Mouse (Mus musculus) limb, embryonic 13.5 days (tissue): ENCODE measurements around the gene Tmem217. TPM values are rescaled to one million over a fixed set of nuclear protein-coding genes. Genes with fewer than 3 reads are reported as not detected.
"Not testable (repeated sequence)": the region's sequence is repeated elsewhere in the genome, so short reads cannot be mapped to it uniquely, and the experiment has no call there.

ENCODE experiments used
- ATAC-seq: fragments of 200-750 bp; cut with Nextera tagmentation; 2 replicates; pipeline ENCODE4 v1.8.0; 2017; ENCODE audit warnings: low read depth, moderate number of reproducible peaks, moderate TSS enrichment; ENCODE audit not compliant: low FRiP score
- H3K27ac ChIP-seq: fragments of 300-500 bp; sonication (generic); 2 replicates; pipeline ENCODE4 v1.5.1; 2015; ENCODE audit warnings: inconsistent platforms, mild to moderate bottlenecking, moderate library complexity
- H3K27me3 ChIP-seq: fragments of 300-500 bp; sonication (generic); 2 replicates; pipeline ENCODE4 v1.6.1; 2015; ENCODE audit warnings: mild to moderate bottlenecking, inconsistent platforms
- H3K36me3 ChIP-seq: fragments of 300-500 bp; sonication (generic); 2 replicates; pipeline ENCODE4 v1.6.1; 2015; ENCODE audit warnings: inconsistent platforms, mild to moderate bottlenecking, moderate library complexity
- H3K4me1 ChIP-seq: fragments of 300-500 bp; sonication (generic); 2 replicates; pipeline ENCODE4 v1.6.1; 2015; ENCODE audit warnings: inconsistent platforms
- H3K4me2 ChIP-seq: fragments of 300-500 bp; sonication (generic); replicated peaks from 2 replicates; pipeline ENCODE4 v1.6.1; 2015; ENCODE audit warnings: inconsistent platforms, mild to moderate bottlenecking, moderate library complexity
- H3K4me3 ChIP-seq: fragments of 300-500 bp; sonication (generic); 2 replicates; pipeline ENCODE4 v1.5.1; 2015; ENCODE audit warnings: moderate library complexity, mild to moderate bottlenecking, inconsistent platforms
- H3K9ac ChIP-seq: fragments of 300-500 bp; sonication (generic); 2 replicates; pipeline ENCODE4 v1.6.1; 2015; ENCODE audit warnings: mild to moderate bottlenecking, inconsistent platforms
- H3K9me3 ChIP-seq: fragments of 300-500 bp; sonication (generic); 2 replicates; pipeline ENCODE4 v1.6.1; 2016; ENCODE audit warnings: inconsistent platforms
- WGBS: fragments of 180-500 bp; shearing (Covaris S2); methylation state at CpG from one replicate; pipeline ENCODE4 v1.1.7; 2015; 5-methylcytosine and 5-hydroxymethylcytosine counted together
- polyA plus RNA-seq: library from polyadenylated mRNA; unstranded; fragments of >200 nt; fragmentation: Nextera tagmentation; extraction: Ambion mirVana; gene quantifications from 2 replicates; pipeline ENCODE4 v1.2.1, GENCODE M21; 2015

The Tmem217 gene
- polyA plus RNA-seq, 1 experiment from 2014 or later: 1.2 TPM

GRCm38 (mm10) chr17:29518665-29519064, 33.5 kb downstream of the Tmem217 start:
- H3K9ac ChIP-seq, H3K9me3 ChIP-seq, H3K27ac ChIP-seq, H3K27me3 ChIP-seq, H3K36me3 ChIP-seq, H3K4me1 ChIP-seq, ATAC-seq, H3K4me3 ChIP-seq, H3K4me2 ChIP-seq: not testable (repeated sequence)
- 88% methylated on average over 5 of the region's 5 CpGs for WGBS

- WGBS: under 1% methylated on average over 11 of the region's 11 CpGs
- H3K27ac ChIP-seq: no peak overlapping the region
- no peaks in the 10 kb centered on the region for H3K9me3 ChIP-seq
- H3K27me3 ChIP-seq: no peaks in the 10 kb centered on the region
- H3K4me3 ChIP-seq: no peak overlapping the region
- H3K36me3 ChIP-seq: no peaks in the 10 kb centered on the region
- no peak overlapping the region for H3K9ac ChIP-seq
- ATAC-seq: no peak
- H3K4me2 ChIP-seq: no peak overlapping the region
- no peaks in the 10 kb centered on the region for H3K4me1 ChIP-seq
These were observed 37.8 kb downstream of the Tmem217 start for GRCm38 (mm10) chr17:29514435-29514834.

DNA sequence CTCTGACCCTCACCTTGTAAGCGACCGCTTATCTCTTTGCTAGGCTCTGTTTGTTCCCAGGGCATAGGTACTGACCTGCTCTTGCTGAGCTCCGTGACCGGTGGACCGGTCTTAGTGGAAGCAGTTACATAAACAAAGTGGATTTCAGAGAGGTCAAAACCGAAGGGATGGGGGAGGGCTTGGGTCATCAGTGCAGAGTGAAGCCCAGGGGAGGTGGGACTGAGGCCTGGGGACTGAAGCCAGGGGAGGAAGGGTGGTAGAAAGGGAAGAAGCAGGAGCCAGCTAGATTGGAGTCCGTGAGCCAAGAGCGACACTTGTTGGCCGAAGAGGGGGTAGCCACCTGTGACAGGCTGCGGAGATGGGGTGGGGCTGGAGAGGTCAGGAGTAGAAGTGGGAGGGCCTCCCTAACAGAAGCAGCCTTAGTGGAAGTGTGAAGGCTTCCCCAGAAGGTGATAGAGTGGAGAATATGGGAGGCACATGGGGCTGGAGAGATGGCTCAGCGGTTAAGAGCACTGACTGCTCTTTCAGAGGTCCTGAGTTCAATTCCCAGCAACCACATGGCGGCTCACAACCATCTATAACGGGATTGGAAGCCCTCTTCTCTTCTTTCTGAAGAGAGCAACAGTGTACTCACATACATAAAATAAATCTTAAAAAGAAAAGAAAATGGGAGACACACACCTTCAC, 39.0 kb downstream of the Tmem217 start:
- no peak overlapping the region for H3K9ac ChIP-seq
- no peak overlapping the region for H3K27ac ChIP-seq
- H3K9me3 ChIP-seq: no peaks in the 10 kb centered on the region
- no peaks in the 10 kb centered on the region for H3K4me1 ChIP-seq
- no peak overlapping the region for H3K4me3 ChIP-seq
- no peaks in the 10 kb centered on the region for H3K27me3 ChIP-seq
- 32% methylated on average over 13 of the region's 13 CpGs for WGBS
- no peak overlapping the region for H3K4me2 ChIP-seq
- ATAC-seq: peak; percentile 44; the same call in 1 of the 2 replicates
- H3K36me3 ChIP-seq: no peaks in the 10 kb centered on the region

DNA sequence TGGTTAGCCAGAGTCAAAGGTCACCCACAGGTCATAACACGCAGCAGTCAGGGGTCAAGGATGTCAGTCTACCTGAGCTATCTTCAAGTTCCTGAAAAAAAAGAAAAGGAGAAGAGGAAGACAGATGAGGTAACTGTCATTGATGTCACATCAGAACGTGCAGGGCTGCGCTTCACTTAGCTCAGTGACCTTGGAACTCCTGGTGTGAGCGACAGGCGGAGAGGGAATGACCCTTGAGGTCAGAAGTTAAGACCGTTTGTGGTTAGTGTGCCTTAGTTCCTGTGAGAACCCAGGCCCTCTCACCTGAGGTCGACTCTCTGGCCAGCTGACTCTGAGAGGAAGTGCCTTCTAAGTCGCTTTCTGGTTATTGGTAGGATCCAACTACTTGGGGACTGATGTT, 41.5 kb downstream of the Tmem217 start:
- no peak for ATAC-seq
- Histone ChIP-seq H3K9me3 (no peaks in the 10 kb centered on the region), H3K4me2 (no peak overlapping the region), H3K4me3 (no peak overlapping the region), H3K36me3 (no peaks in the 10 kb centered on the region), H3K9ac (no peak overlapping the region), H3K27me3 (no peaks in the 10 kb centered on the region), H3K4me1 (no peaks in the 10 kb centered on the region), H3K27ac (no peak overlapping the region)
- 49% methylated on average over 8 of the region's 8 CpGs for WGBS

DNA sequence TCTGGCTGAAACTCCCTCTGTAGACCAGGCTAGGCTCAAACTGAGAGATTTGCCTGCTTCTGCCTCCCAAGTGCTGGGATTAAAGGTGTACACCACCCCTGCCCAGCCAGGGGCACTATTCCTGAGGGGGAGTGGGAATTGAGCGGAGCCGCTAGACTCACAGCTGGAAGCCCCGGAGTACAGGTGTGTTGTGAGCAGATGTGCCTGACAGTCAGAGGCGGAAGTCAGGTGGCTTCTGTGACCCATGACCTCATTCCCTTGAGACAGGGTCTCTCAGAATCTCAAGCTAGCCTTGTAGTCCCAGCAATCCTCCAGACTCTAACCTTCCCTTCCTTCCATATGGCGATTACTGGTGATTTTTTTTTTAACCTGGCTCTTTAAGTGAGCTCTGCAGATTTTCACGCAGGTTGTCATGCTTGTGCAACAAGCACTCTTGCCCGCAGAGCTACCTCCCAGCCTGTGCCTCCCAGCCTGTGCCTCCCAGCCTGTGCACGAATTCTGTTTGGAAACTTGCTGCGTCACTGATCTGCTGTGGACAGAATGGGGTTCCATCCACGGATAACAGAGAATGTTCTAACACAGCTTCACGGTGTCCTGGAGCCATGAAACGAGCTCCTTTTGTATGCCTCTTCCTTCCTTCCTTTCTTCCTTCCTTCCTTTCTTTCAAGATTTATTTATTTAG, 43.1 kb downstream of the Tmem217 start:
- Histone ChIP-seq H3K9ac (no peak overlapping the region), H3K27me3 (peaks cover 2% of the 10 kb centered on the region; the same call in 1 of the 2 replicates), H3K36me3 (no peaks in the 10 kb centered on the region), H3K4me2 (no peak overlapping the region), H3K4me3 (no peak overlapping the region), H3K4me1 (no peaks in the 10 kb centered on the region), H3K9me3 (no peaks in the 10 kb centered on the region), H3K27ac (no peak overlapping the region)
- 75% methylated on average over 12 of the region's 12 CpGs for WGBS
- no peak for ATAC-seq

DNA sequence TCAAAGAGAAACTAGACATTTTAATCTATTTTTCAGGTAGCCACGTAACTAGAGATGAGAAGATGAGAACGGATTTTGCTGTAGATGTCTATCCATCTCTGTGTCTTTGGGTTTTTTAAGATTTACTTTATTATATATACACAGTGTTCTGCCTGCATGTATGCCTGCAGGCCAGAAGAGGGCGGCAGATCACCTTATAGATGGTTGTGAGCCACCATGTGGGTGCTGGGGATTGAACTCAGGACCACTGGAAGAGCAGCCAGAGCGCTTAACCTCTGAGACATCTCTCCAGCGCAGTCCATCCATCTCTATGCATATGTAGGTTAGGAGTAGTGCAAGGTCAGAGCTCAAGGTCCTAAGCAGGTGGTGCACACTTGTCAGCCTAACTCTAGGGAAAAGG, 48.5 kb downstream of the Tmem217 start:
- Histone ChIP-seq H3K4me2 (no peak overlapping the region), H3K4me1 (peaks cover 7% of the 10 kb centered on the region; the same call in 1 of the 2 replicates), H3K27me3 (peaks cover 10% of the 10 kb centered on the region; the same call in 1 of the 2 replicates), H3K9ac (no peak overlapping the region), H3K9me3 (no peaks in the 10 kb centered on the region; the same call in 1 of the 2 replicates), H3K4me3 (no peak overlapping the region), H3K27ac (no peak overlapping the region), H3K36me3 (no peaks in the 10 kb centered on the region)
- WGBS: 81% methylated on average over 5 of the region's 5 CpGs
- no peak for ATAC-seq

DNA sequence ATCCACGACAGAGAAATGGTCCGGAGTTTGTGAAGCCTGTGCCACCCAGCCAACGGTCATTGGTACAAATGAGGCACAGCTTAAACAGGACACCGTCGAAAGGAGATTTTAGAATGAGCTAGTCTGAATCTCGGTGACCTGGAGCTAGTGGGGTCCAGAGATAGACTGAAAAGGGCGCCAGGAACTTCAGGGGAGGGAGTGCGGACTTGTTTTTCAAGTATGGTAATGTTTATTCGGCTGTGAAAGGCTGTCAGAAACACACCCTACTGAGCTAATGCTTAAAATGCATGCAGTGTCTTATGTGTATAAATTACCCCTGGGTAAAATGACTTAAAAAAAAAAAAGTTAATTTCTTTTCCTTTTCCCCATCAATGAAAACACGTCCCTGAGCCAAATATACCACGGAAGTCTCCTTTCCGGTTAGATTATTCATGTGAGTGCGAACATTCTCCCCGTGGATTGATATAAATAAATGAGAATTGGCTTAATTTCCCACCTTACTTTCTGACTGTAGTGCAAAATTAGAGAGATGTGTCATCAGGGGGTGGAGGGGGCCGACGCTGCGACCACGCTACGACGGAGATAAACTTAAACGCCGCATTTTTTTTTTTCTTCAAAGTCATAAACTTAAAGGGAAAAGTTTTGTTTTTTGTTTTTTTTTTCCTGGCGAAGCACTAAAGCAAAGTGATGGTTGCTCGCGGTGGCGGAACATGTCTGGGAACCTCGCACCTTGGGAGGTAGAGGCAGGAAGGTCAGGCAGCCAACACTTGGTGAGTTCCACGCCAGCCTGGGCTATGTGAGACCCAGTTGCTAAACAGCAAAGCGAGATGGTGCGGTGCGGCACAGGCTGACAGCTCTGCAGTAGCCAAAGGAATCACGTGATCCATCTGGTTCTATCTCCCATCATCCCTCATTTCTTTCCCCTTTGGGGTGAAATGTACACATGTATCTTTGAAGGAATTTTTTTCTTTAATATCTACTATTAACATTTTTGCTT, 49.2 kb downstream of the Tmem217 start:
- Histone ChIP-seq H3K4me2 (peak overlapping the region; percentile 49), H3K4me1 (peaks cover 7% of the 10 kb centered on the region; the same call in 1 of the 2 replicates), H3K27me3 (peaks cover 10% of the 10 kb centered on the region; the same call in 1 of the 2 replicates), H3K9ac (no peak overlapping the region), H3K27ac (no peak overlapping the region), H3K9me3 (no peaks in the 10 kb centered on the region; the same call in 1 of the 2 replicates), H3K4me3 (peak overlapping the region; percentile 21), H3K36me3 (no peaks in the 10 kb centered on the region)
- 16% methylated on average over 32 of the region's 32 CpGs for WGBS
- ATAC-seq: no peak

GRCm38 (mm10) chr17:29502005-29502668, 50.0 kb downstream of the Tmem217 start:
- 83% methylated on average over 7 of the region's 7 CpGs for WGBS
- no peak overlapping the region for H3K27ac ChIP-seq

GRCm38 (mm10) chr17:29500802-29501469, 51.2 kb downstream of the Tmem217 start:
- Histone ChIP-seq H3K4me3 (no peak overlapping the region), H3K4me2 (no peak overlapping the region), H3K9me3 (no peaks in the 10 kb centered on the region; the same call in 1 of the 2 replicates), H3K4me1 (peaks cover 7% of the 10 kb centered on the region; the same call in 1 of the 2 replicates), H3K27me3 (peaks cover 10% of the 10 kb centered on the region; the same call in 1 of the 2 replicates), H3K27ac (no peak overlapping the region), H3K9ac (no peak overlapping the region), H3K36me3 (peaks cover 5% of the 10 kb centered on the region; the same call in 1 of the 2 replicates)
- no peak for ATAC-seq
- 70% methylated on average over 17 of the region's 17 CpGs for WGBS

More at GRCm38 (mm10) chr17:29502005-29502668, 50.0 kb downstream of the Tmem217 start:
- no peak for ATAC-seq
- Histone ChIP-seq H3K4me1 (peaks cover 7% of the 10 kb centered on the region; the same call in 1 of the 2 replicates), H3K4me2 (peak overlapping the region; percentile 49; the same call in 1 of the 2 replicates), H3K27me3 (peaks cover 10% of the 10 kb centered on the region; the same call in 1 of the 2 replicates), H3K9ac (no peak overlapping the region), H3K36me3 (no peaks in the 10 kb centered on the region), H3K9me3 (no peaks in the 10 kb centered on the region; the same call in 1 of the 2 replicates), H3K4me3 (no peak overlapping the region)

- Histone ChIP-seq H3K36me3 (peaks cover 5% of the 10 kb centered on the region; the same call in 1 of the 2 replicates), H3K4me3 (no peak overlapping the region), H3K4me1 (peaks cover 7% of the 10 kb centered on the region; the same call in 1 of the 2 replicates), H3K27me3 (peaks cover 10% of the 10 kb centered on the region; the same call in 1 of the 2 replicates), H3K9ac (no peak overlapping the region), H3K4me2 (no peak overlapping the region), H3K27ac (no peak overlapping the region), H3K9me3 (no peaks in the 10 kb centered on the region; the same call in 1 of the 2 replicates)
- 78% methylated on average over 7 of the region's 7 CpGs for WGBS
- no peak for ATAC-seq
These were observed 51.9 kb downstream of the Tmem217 start for GRCm38 (mm10) chr17:29500243-29500740.
